Mouse (Mus musculus) frontal cortex, adult 2 months (tissue): ENCODE data around the gene Clic4. TPM values are rescaled to one million over a fixed set of nuclear protein-coding genes. Genes with fewer than 3 reads are reported as not detected.
"Not testable (repeated sequence)": the region's sequence is repeated elsewhere in the genome, so short reads cannot be mapped to it uniquely, and the experiment has no call there.

Experiments
- DNase-seq, 2 experiments: peaks; one replicate each; pipeline ENCODE4 v3.0.0; 2022; ENCODE audit warnings: low spot score in 1 of 2; ENCODE audit errors: extremely low spot score in 1 of 2
- polyA plus RNA-seq: library from polyadenylated mRNA; depleted of rRNA; stranded (reverse); fragments of >200 nt; gene quantifications from 2 replicates; pipeline ENCODE4 v1.2.3, GENCODE M21; 2012

The Clic4 gene
- polyA plus RNA-seq, 1 experiment, result 67.3 TPM

- DNase-seq, result no peak
Observed at GRCm38 (mm10) chr4:135203279-135203678, 69.3 kb downstream of the Clic4 start.

- no peak for DNase-seq
Observed at GRCm38 (mm10) chr4:135201771-135202170, 70.8 kb downstream of the Clic4 start.

GRCm38 (mm10) chr4:135197857-135198256 is 74.8 kb downstream of the Clic4 start:
- DNase-seq, result peak in 1 of 2 experiments; percentile 11

- no peak for DNase-seq
Observed at GRCm38 (mm10) chr4:135192841-135193240, 79.8 kb downstream of the Clic4 start.

- DNase-seq, result no peak
Observed at GRCm38 (mm10) chr4:135191604-135192003, 81.0 kb downstream of the Clic4 start.

- no peak for DNase-seq
Observed at GRCm38 (mm10) chr4:135191185-135191584, 81.4 kb downstream of the Clic4 start.

GRCm38 (mm10) chr4:135190364-135190763 is 82.2 kb downstream of the Clic4 start:
- no peak for DNase-seq

GRCm38 (mm10) chr4:135189452-135190008 is 83.1 kb downstream of the Clic4 start:
- DNase-seq, result no peak

GRCm38 (mm10) chr4:135184277-135184676 is 88.3 kb downstream of the Clic4 start:
- not testable (repeated sequence) for DNase-seq

- no peak for DNase-seq
Observed at GRCm38 (mm10) chr4:135181819-135182218, 90.8 kb downstream of the Clic4 start.

- peak in 1 of 2 experiments; percentile 44 for DNase-seq
Observed at GRCm38 (mm10) chr4:135179077-135179481, 93.5 kb downstream of the Clic4 start.

- no peak for DNase-seq
Observed at GRCm38 (mm10) chr4:135177568-135177967, 95.0 kb downstream of the Clic4 start.

GRCm38 (mm10) chr4:135175406-135176120 is 97.1 kb downstream of the Clic4 start:
- DNase-seq, result no peak

GRCm38 (mm10) chr4:135171304-135171875 is 101.2 kb downstream of the Clic4 start:
- DNase-seq, result no peak

GRCm38 (mm10) chr4:135169501-135169900 is 103.1 kb downstream of the Clic4 start:
- no peak for DNase-seq

- no peak for DNase-seq
Observed at GRCm38 (mm10) chr4:135169096-135169495, 103.5 kb downstream of the Clic4 start.

- no peak for DNase-seq
Observed at GRCm38 (mm10) chr4:135167816-135168527, 104.6 kb downstream of the Clic4 start.

- DNase-seq, result no peak
Observed at GRCm38 (mm10) chr4:135166413-135167225, 106.0 kb downstream of the Clic4 start.

GRCm38 (mm10) chr4:135165761-135166160 is 106.9 kb downstream of the Clic4 start:
- DNase-seq, result no peak
